Mouse (Mus musculus): ENCODE data around the gene Prelp. TPM values are rescaled to one million over a fixed set of nuclear protein-coding genes. Genes with fewer than 3 reads are reported as not detected.
"Not testable (repeated sequence)": the region's sequence is repeated elsewhere in the genome, so short reads cannot be mapped to it uniquely, and the experiment has no call there.

Prelp gene
- total RNA-seq (2021): 10 to 100 TPM; 42.1 to 44.9 TPM
- long read RNA-seq, experiment 1, transcript Prelp-201 (3 exons, 3,615 nt): major isoform, 6 of 18 reads
- long read RNA-seq, experiment 1, partial matches to known transcripts: 2 of 18 reads
- long read RNA-seq, experiment 1, other reads (novel, unspliced or antisense): 10 of 18 reads
- long read RNA-seq, experiment 2, transcript Prelp-201 (3 exons, 3,615 nt): major isoform, 7 of 20 reads
- long read RNA-seq, experiment 2, partial matches to known transcripts: 1 of 20 reads
- long read RNA-seq, experiment 2, other reads (novel, unspliced or antisense): 12 of 20 reads

GRCm38 (mm10) chr1:133921304-133921751 is at the start of gene Prelp:
Gene Prelp, minus strand, starts transcription at chr1:133921414.
- DNase-seq: peak in 1 of 2 experiments; percentile 52

- no peak for DNase-seq
These were observed 48.2 kb upstream of the Prelp start for GRCm38 (mm10) chr1:133969427-133969826.

- no peak for DNase-seq
These were observed 47.6 kb upstream of the Prelp start for GRCm38 (mm10) chr1:133968788-133969325.

- no peak for DNase-seq
These were observed 46.3 kb upstream of the Prelp start for GRCm38 (mm10) chr1:133967481-133968017.

GRCm38 (mm10) chr1:133966044-133966443 is 44.8 kb upstream of the Prelp start:
- DNase-seq: no peak

GRCm38 (mm10) chr1:133965298-133965697 is 44.1 kb upstream of the Prelp start:
- no peak for DNase-seq

- DNase-seq: no peak
These were observed 43.5 kb upstream of the Prelp start for GRCm38 (mm10) chr1:133964742-133965141.

- not testable (repeated sequence) for DNase-seq
These were observed 42.4 kb upstream of the Prelp start for GRCm38 (mm10) chr1:133963578-133963977.

GRCm38 (mm10) chr1:133963128-133963527 is 41.9 kb upstream of the Prelp start:
- DNase-seq: not testable (repeated sequence)

GRCm38 (mm10) chr1:133961281-133962134 is 40.3 kb upstream of the Prelp start:
- DNase-seq: peak; percentile 76 to 88

GRCm38 (mm10) chr1:133959521-133959920 is 38.3 kb upstream of the Prelp start:
- peak in 1 of 2 experiments; percentile 36 for DNase-seq

GRCm38 (mm10) chr1:133954009-133954408 is 32.8 kb upstream of the Prelp start:
- no peak for DNase-seq

- DNase-seq: peak; percentile 72 to 83
These were observed 32.1 kb upstream of the Prelp start for GRCm38 (mm10) chr1:133953261-133953742.

- no peak for DNase-seq
These were observed 30.4 kb upstream of the Prelp start for GRCm38 (mm10) chr1:133951598-133951997.

- no peak for DNase-seq
These were observed 29.0 kb upstream of the Prelp start for GRCm38 (mm10) chr1:133950061-133950782.

- peak; percentile 68 to 72 for DNase-seq
These were observed 23.9 kb upstream of the Prelp start for GRCm38 (mm10) chr1:133945106-133945505.

- DNase-seq: no peak
These were observed 20.7 kb upstream of the Prelp start for GRCm38 (mm10) chr1:133941904-133942303.

- no peak for DNase-seq
These were observed 20.1 kb upstream of the Prelp start for GRCm38 (mm10) chr1:133941158-133941860.

GRCm38 (mm10) chr1:133940481-133941092 is 19.4 kb upstream of the Prelp start:
- no peak for DNase-seq

- no peak for DNase-seq
These were observed 18.5 kb upstream of the Prelp start for GRCm38 (mm10) chr1:133939708-133940107.

- DNase-seq: no peak
These were observed 15.0 kb upstream of the Prelp start for GRCm38 (mm10) chr1:133936169-133936568.

All from adrenal gland, postnatal 36 days (tissue).